Mouse (Mus musculus) C2C12 (cell line): Measurements from ENCODE around the gene Emc10.

Experiments used
- CTCF ChIP-seq: IDR thresholded peaks from one replicate; pipeline ENCODE4 v1.5.1; 2011; ENCODE audit not compliant: control insufficient read depth, insufficient read depth, insufficient read length
- USF1 ChIP-seq: IDR thresholded peaks from one replicate; pipeline ENCODE4 v1.6.1; 2011; ENCODE audit warnings: low read depth, mild to moderate bottlenecking, control low read depth, moderate library complexity

DNA sequence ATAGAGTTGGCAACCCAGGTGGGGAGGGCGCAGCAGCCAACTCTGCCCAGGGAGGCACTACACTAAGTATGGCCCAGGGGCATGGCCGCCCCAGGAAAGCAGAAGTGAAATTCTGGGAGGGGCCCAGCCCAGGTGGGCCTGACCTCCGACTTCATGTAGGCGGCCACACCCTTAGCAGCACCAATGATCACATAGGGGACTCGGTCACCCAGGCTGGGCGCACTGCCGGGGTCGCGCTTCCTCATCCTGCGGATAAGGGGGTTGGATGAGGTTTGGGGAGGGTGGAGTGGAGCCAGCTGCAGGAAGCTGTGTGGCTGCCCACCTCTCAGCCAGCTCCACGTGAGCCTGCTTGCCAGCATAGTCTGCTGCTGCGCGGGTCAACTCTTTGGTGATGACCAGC is 37.9 kb upstream of the Emc10 start:
- TF ChIP-seq CTCF (no peak), USF1 (no peak)
